Mouse (Mus musculus): ENCODE measurements around the gene Fkbp6. TPM values are rescaled to one million over a fixed set of nuclear protein-coding genes. Genes with fewer than 3 reads are reported as not detected.

Gene Fkbp6
- polyA plus RNA-seq, 1 experiment = not detected

GRCm38 (mm10) chr5:135290703-135291102 lies 59.1 kb downstream of the Fkbp6 start:
- Histone ChIP-seq H3K4me3 (ENCODE audit: insufficient read depth, low read length) (no peak overlapping the region), H3K4me1 (ENCODE audit: control insufficient read depth, insufficient read depth, low read length) (no peaks in the 10 kb centered on the region), H3K27ac (ENCODE audit: insufficient read depth, low read length) (no peak overlapping the region)
- TF ChIP-seq CTCF (IDR thresholded peaks at IDR 0.05; ENCODE audit: borderline replicate concordance, insufficient read depth, low read length) (no peak), POLR2A (IDR thresholded peaks at IDR 0.05; ENCODE audit: low read depth, low read length) (no peak)

DNA sequence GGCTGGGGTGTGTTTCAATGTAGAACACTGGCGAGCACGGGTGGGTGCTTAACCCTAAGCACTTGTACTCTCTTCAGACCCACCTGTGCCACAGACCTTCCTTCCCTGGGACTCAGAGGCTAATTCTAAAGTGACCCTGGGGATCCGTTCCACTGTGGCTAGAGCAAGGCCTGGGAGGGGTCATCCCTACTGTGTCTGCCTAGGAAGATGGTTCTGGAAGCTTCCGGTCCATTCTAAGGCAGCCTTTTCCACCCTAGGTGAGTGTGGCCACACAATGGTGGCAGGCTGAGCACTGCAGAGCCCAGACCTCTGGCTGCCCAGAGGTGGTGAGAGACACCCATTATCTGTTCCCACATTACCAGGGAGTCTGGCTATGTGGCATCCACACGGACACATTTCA lies 62.9 kb downstream of the Fkbp6 start:
- no peaks in the 10 kb centered on the region for H3K4me1 ChIP-seq (ENCODE audit: control insufficient read depth, insufficient read depth, low read length)
- no peak overlapping the region for H3K27ac ChIP-seq (ENCODE audit: insufficient read depth, low read length)
- TF ChIP-seq CTCF (IDR thresholded peaks at IDR 0.05; ENCODE audit: borderline replicate concordance, insufficient read depth, low read length) (no peak), POLR2A (IDR thresholded peaks at IDR 0.05; ENCODE audit: low read depth, low read length) (no peak)
- H3K4me3 ChIP-seq (ENCODE audit: insufficient read depth, low read length) = no peak overlapping the region

- no peaks in the 10 kb centered on the region for H3K4me1 ChIP-seq (ENCODE audit: control insufficient read depth, insufficient read depth, low read length)
- peak; percentile 98 for TF ChIP-seq CTCF (IDR thresholded peaks at IDR 0.05; ENCODE audit: borderline replicate concordance, insufficient read depth, low read length)
- no peak for TF ChIP-seq POLR2A (IDR thresholded peaks at IDR 0.05; ENCODE audit: low read depth, low read length)
- no peak overlapping the region for H3K4me3 ChIP-seq (ENCODE audit: insufficient read depth, low read length)
- no peak overlapping the region for H3K27ac ChIP-seq (ENCODE audit: insufficient read depth, low read length)
These were observed 63.7 kb downstream of the Fkbp6 start for GRCm38 (mm10) chr5:135286185-135286584.

DNA sequence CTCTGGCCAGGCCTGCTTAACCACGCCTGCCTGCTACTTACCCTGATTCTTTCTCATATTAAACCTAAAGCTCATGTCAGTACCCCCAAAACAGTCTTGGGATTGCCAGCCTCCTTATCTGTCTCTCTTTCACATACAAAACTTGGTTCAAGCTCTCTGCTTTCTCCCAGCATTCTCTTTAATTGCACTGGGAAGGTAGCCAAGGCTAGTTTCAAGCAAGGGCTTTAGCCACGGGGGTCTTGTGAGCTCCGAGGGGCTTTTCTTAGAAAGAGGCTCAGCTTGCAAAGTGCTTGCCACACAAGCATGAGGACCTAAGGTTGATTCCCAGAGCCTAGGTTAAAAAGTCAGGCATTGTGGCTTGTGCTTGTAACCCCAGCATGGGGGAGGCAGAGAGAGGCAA lies 64.6 kb downstream of the Fkbp6 start:
- no peak overlapping the region for H3K4me3 ChIP-seq (ENCODE audit: insufficient read depth, low read length)
- TF ChIP-seq POLR2A (IDR thresholded peaks at IDR 0.05; ENCODE audit: low read depth, low read length) (no peak), CTCF (IDR thresholded peaks at IDR 0.05; ENCODE audit: borderline replicate concordance, insufficient read depth, low read length) (no peak)
- no peak overlapping the region for H3K27ac ChIP-seq (ENCODE audit: insufficient read depth, low read length)
- H3K4me1 ChIP-seq (ENCODE audit: control insufficient read depth, insufficient read depth, low read length) = no peaks in the 10 kb centered on the region

- Histone ChIP-seq H3K27ac (ENCODE audit: insufficient read depth, low read length) (no peak overlapping the region), H3K4me3 (ENCODE audit: insufficient read depth, low read length) (no peak overlapping the region)
These were observed 69.6 kb downstream of the Fkbp6 start for GRCm38 (mm10) chr5:135280226-135280625.

GRCm38 (mm10) chr5:135276597-135276996 lies 73.2 kb downstream of the Fkbp6 start:
- no peaks in the 10 kb centered on the region for H3K4me1 ChIP-seq (ENCODE audit: control insufficient read depth, insufficient read depth, low read length)
- TF ChIP-seq CTCF (IDR thresholded peaks at IDR 0.05; ENCODE audit: borderline replicate concordance, insufficient read depth, low read length) (no peak), POLR2A (IDR thresholded peaks at IDR 0.05; ENCODE audit: low read depth, low read length) (no peak)
- no peak overlapping the region for H3K27ac ChIP-seq (ENCODE audit: insufficient read depth, low read length)
- no peak overlapping the region for H3K4me3 ChIP-seq (ENCODE audit: insufficient read depth, low read length)

More at GRCm38 (mm10) chr5:135280226-135280625, 69.6 kb downstream of the Fkbp6 start:
- TF ChIP-seq CTCF (IDR thresholded peaks at IDR 0.05; ENCODE audit: borderline replicate concordance, insufficient read depth, low read length) = no peak
- no peak for TF ChIP-seq POLR2A (IDR thresholded peaks at IDR 0.05; ENCODE audit: low read depth, low read length)
- H3K4me1 ChIP-seq (ENCODE audit: control insufficient read depth, insufficient read depth, low read length) = no peaks in the 10 kb centered on the region

GRCm38 (mm10) chr5:135274663-135275396 lies 75.0 kb downstream of the Fkbp6 start:
- TF ChIP-seq POLR2A (IDR thresholded peaks at IDR 0.05; ENCODE audit: low read depth, low read length) (no peak), CTCF (IDR thresholded peaks at IDR 0.05; ENCODE audit: borderline replicate concordance, insufficient read depth, low read length) (no peak)
- no peak overlapping the region for H3K4me3 ChIP-seq (ENCODE audit: insufficient read depth, low read length)
- no peak overlapping the region for H3K27ac ChIP-seq (ENCODE audit: insufficient read depth, low read length)
- no peaks in the 10 kb centered on the region for H3K4me1 ChIP-seq (ENCODE audit: control insufficient read depth, insufficient read depth, low read length)

GRCm38 (mm10) chr5:135271563-135272165 lies 78.2 kb downstream of the Fkbp6 start:
- no peak overlapping the region for H3K27ac ChIP-seq (ENCODE audit: insufficient read depth, low read length)
- TF ChIP-seq CTCF (IDR thresholded peaks at IDR 0.05; ENCODE audit: borderline replicate concordance, insufficient read depth, low read length) (no peak), POLR2A (IDR thresholded peaks at IDR 0.05; ENCODE audit: low read depth, low read length) (no peak)

GRCm38 (mm10) chr5:135270361-135270760 lies 79.5 kb downstream of the Fkbp6 start:
- Histone ChIP-seq H3K4me1 (ENCODE audit: control insufficient read depth, insufficient read depth, low read length) (no peaks in the 10 kb centered on the region), H3K27ac (ENCODE audit: insufficient read depth, low read length) (no peak overlapping the region), H3K4me3 (ENCODE audit: insufficient read depth, low read length) (no peak overlapping the region)
- TF ChIP-seq CTCF (IDR thresholded peaks at IDR 0.05; ENCODE audit: borderline replicate concordance, insufficient read depth, low read length) (no peak), POLR2A (IDR thresholded peaks at IDR 0.05; ENCODE audit: low read depth, low read length) (no peak)

More at GRCm38 (mm10) chr5:135271563-135272165, 78.2 kb downstream of the Fkbp6 start:
- Histone ChIP-seq H3K4me1 (ENCODE audit: control insufficient read depth, insufficient read depth, low read length) (no peaks in the 10 kb centered on the region), H3K4me3 (ENCODE audit: insufficient read depth, low read length) (no peak overlapping the region)

- H3K4me3 ChIP-seq (ENCODE audit: insufficient read depth, low read length) = no peak overlapping the region
- H3K4me1 ChIP-seq (ENCODE audit: control insufficient read depth, insufficient read depth, low read length) = no peaks in the 10 kb centered on the region
- H3K27ac ChIP-seq (ENCODE audit: insufficient read depth, low read length) = no peak overlapping the region
- no peak for TF ChIP-seq POLR2A (IDR thresholded peaks at IDR 0.05; ENCODE audit: low read depth, low read length)
- no peak for TF ChIP-seq CTCF (IDR thresholded peaks at IDR 0.05; ENCODE audit: borderline replicate concordance, insufficient read depth, low read length)
These were observed 80.4 kb downstream of the Fkbp6 start for GRCm38 (mm10) chr5:135269451-135269850.
